Mouse (Mus musculus) liver, embryonic 14.5 days (tissue): ENCODE data around the gene Lclat1.

ENCODE experiments used
- CTCF ChIP-seq: IDR thresholded peaks from 2 replicates; pipeline ENCODE4 v1.5.1; 2016; ENCODE audit warnings: antibody characterized with exemption, low read depth, control low read depth
- EP300 ChIP-seq: IDR thresholded peaks from 2 replicates; pipeline ENCODE4 v1.6.1; 2016; ENCODE audit warnings: antibody characterized with exemption, low read depth

DNA sequence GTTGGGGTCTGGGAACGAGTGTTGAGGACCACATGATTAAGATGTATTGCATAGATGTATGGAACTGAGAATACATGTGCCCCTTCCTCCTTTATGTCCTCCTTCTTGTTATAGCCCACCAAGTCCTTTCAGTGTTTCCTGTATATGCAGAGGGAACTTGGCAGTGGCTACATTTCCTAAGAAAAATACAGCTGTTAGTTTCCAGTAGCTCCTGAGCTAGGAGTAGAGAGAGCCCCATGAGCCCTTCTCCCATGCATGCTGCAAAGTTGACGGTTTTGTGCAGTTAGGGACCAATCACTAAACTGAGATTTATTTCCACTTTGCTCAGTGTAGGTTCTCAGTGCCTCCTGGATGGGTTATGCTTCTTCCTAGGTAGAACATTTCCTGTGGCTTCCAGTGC is 105.9 kb downstream of the Lclat1 start:
- TF ChIP-seq EP300, result no peak
- no peak for TF ChIP-seq CTCF
